Mouse (Mus musculus): ENCODE results near the gene Ccdc84.
A peak's percentile ranks its signal among the peaks of the same experiment; 100 is the strongest.
"Not testable (repeated sequence)": the region's sequence is repeated elsewhere in the genome, so short reads cannot be mapped to it uniquely, and the experiment has no call there.

Gene Ccdc84

GRCm38 (mm10) chr9:44361931-44362330, 56.4 kb downstream of the Ccdc84 start:
- DNase-seq (ENCODE audit: low spot score) = not testable (repeated sequence)

DNA sequence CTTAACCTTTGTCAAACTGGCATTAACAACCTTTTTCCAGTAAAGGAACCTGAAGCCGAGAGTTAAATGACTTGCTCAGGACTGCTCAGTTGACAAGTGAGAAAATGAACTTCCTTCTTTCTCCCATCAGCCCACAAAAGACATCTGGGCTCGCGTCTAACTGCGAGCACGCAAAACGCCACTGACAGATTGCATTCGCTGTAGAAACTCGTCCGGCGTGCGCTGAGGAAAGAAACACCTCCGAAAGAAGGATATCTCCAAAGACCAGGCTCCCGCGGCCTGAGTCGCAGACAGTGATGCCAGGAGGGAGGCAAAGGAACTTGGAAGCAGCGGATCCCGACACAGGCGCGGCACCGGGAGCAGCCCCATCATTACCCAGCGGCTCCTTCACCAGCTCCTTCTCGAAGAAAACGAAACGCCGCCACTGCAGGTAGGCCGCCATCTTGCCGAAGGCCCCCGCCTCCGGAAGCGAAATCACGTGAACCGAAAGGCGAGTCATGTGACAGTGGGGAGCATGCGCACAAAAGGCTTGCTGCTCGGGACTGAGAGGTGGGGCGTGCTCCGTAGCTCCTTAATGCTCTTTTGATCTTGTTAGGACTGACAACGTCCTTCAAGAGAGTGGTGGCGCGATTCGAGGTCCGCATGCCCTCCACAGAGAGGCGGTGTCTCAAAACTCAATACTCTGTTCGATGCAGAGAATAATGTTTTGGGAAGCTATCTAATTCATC, 57.0 kb downstream of the Ccdc84 start, which contains the start of gene Vps11:
Gene Vps11, minus strand, starts transcription at position 481 of the 728 bp plus-strand sequence.
- peak; percentile 96 for DNase-seq (ENCODE audit: low spot score)
